Mouse (Mus musculus): Measurements from ENCODE around the gene Plau. TPM values are rescaled to one million over a fixed set of nuclear protein-coding genes. Genes with fewer than 3 reads are reported as not detected.

The Plau gene
- polyA plus RNA-seq, 1 experiment from 2014 or later: 0.72 TPM

- H3K4me3 ChIP-seq (ENCODE audit: low read depth, low read length): no peak overlapping the region
- 69% methylated on average over 7 of the region's 7 CpGs for WGBS
- no peak overlapping the region for H3K4me2 ChIP-seq (ENCODE audit: low read length)
- no peaks in the 10 kb centered on the region for H3K36me3 ChIP-seq (ENCODE audit: control insufficient read depth, insufficient read depth, low read length)
- H3K4me1 ChIP-seq (ENCODE audit: control insufficient read depth, insufficient read depth, low read length): peaks cover 3% of the 10 kb centered on the region; the same call in 1 of the 2 replicates
- H3K9me3 ChIP-seq (replicated peaks; ENCODE audit: control insufficient read depth, low read length, poor library complexity, severe bottlenecking): no peaks in the 10 kb centered on the region
- H3K27ac ChIP-seq (ENCODE audit: low read length): no peak overlapping the region
- H3K27me3 ChIP-seq (ENCODE audit: control insufficient read depth, insufficient read depth, low read depth, low read length): no peaks in the 10 kb centered on the region
- H3K9ac ChIP-seq (ENCODE audit: low read depth, low read length): no peak overlapping the region
- ATAC-seq: no peak
These were observed 2.3 kb upstream of the Plau start for GRCm38 (mm10) chr14:20834136-20834535.

GRCm38 (mm10) chr14:20836905-20837376, 481 bp downstream of the Plau start:
- ATAC-seq: peak; percentile 21; the same call in 1 of the 2 replicates
- Histone ChIP-seq H3K4me1 (ENCODE audit: control insufficient read depth, insufficient read depth, low read length) (peaks cover 3% of the 10 kb centered on the region; the same call in 1 of the 2 replicates), H3K27me3 (ENCODE audit: control insufficient read depth, insufficient read depth, low read depth, low read length) (no peaks in the 10 kb centered on the region), H3K4me2 (ENCODE audit: low read length) (peak overlapping the region; percentile 96), H3K9ac (ENCODE audit: low read depth, low read length) (peak overlapping the region; percentile 68), H3K4me3 (ENCODE audit: low read depth, low read length) (peak overlapping the region; percentile 48), H3K27ac (ENCODE audit: low read length) (no peak overlapping the region), H3K36me3 (ENCODE audit: control insufficient read depth, insufficient read depth, low read length) (no peaks in the 10 kb centered on the region), H3K9me3 (replicated peaks; ENCODE audit: control insufficient read depth, low read length, poor library complexity, severe bottlenecking) (no peaks in the 10 kb centered on the region)
- WGBS: 6% methylated on average over 10 of the region's 10 CpGs

GRCm38 (mm10) chr14:20837681-20838080, 1.2 kb downstream of the Plau start:
- H3K4me3 ChIP-seq (ENCODE audit: low read depth, low read length): no peak overlapping the region
- no peak overlapping the region for H3K27ac ChIP-seq (ENCODE audit: low read length)
- ATAC-seq: no peak
- H3K9ac ChIP-seq (ENCODE audit: low read depth, low read length): no peak overlapping the region
- no peaks in the 10 kb centered on the region for H3K36me3 ChIP-seq (ENCODE audit: control insufficient read depth, insufficient read depth, low read length)
- H3K27me3 ChIP-seq (ENCODE audit: control insufficient read depth, insufficient read depth, low read depth, low read length): no peaks in the 10 kb centered on the region
- no peaks in the 10 kb centered on the region for H3K9me3 ChIP-seq (replicated peaks; ENCODE audit: control insufficient read depth, low read length, poor library complexity, severe bottlenecking)
- 74% methylated on average over 7 of the region's 7 CpGs for WGBS
- peaks cover 3% of the 10 kb centered on the region; the same call in 1 of the 2 replicates for H3K4me1 ChIP-seq (ENCODE audit: control insufficient read depth, insufficient read depth, low read length)
- no peak overlapping the region for H3K4me2 ChIP-seq (ENCODE audit: low read length)

GRCm38 (mm10) chr14:20841526-20841925, 5.1 kb downstream of the Plau start:
- Histone ChIP-seq H3K4me2 (ENCODE audit: low read length) (no peak overlapping the region), H3K27ac (ENCODE audit: low read length) (no peak overlapping the region), H3K27me3 (ENCODE audit: control insufficient read depth, insufficient read depth, low read depth, low read length) (no peaks in the 10 kb centered on the region), H3K4me3 (ENCODE audit: low read depth, low read length) (no peak overlapping the region), H3K4me1 (ENCODE audit: control insufficient read depth, insufficient read depth, low read length) (no peaks in the 10 kb centered on the region; the same call in 1 of the 2 replicates), H3K9me3 (replicated peaks; ENCODE audit: control insufficient read depth, low read length, poor library complexity, severe bottlenecking) (no peaks in the 10 kb centered on the region), H3K36me3 (ENCODE audit: control insufficient read depth, insufficient read depth, low read length) (no peaks in the 10 kb centered on the region), H3K9ac (ENCODE audit: low read depth, low read length) (no peak overlapping the region)
- no peak for ATAC-seq
- 74% methylated on average over 2 of the region's 2 CpGs for WGBS

- Histone ChIP-seq H3K9ac (ENCODE audit: low read depth, low read length) (no peak overlapping the region), H3K9me3 (replicated peaks; ENCODE audit: control insufficient read depth, low read length, poor library complexity, severe bottlenecking) (no peaks in the 10 kb centered on the region), H3K4me3 (ENCODE audit: low read depth, low read length) (no peak overlapping the region), H3K27ac (ENCODE audit: low read length) (no peak overlapping the region), H3K4me2 (ENCODE audit: low read length) (no peak overlapping the region), H3K4me1 (ENCODE audit: control insufficient read depth, insufficient read depth, low read length) (no peaks in the 10 kb centered on the region), H3K36me3 (ENCODE audit: control insufficient read depth, insufficient read depth, low read length) (no peaks in the 10 kb centered on the region), H3K27me3 (ENCODE audit: control insufficient read depth, insufficient read depth, low read depth, low read length) (no peaks in the 10 kb centered on the region)
- ATAC-seq: no peak
- WGBS: 84% methylated on average over 3 of the region's 3 CpGs
These were observed 6.2 kb downstream of the Plau start for GRCm38 (mm10) chr14:20842629-20843028.

GRCm38 (mm10) chr14:20844126-20844525, 7.7 kb downstream of the Plau start:
- no peak overlapping the region for H3K4me3 ChIP-seq (ENCODE audit: low read depth, low read length)
- no peaks in the 10 kb centered on the region for H3K36me3 ChIP-seq (ENCODE audit: control insufficient read depth, insufficient read depth, low read length)
- no peak overlapping the region for H3K27ac ChIP-seq (ENCODE audit: low read length)
- ATAC-seq: no peak
- H3K27me3 ChIP-seq (ENCODE audit: control insufficient read depth, insufficient read depth, low read depth, low read length): no peaks in the 10 kb centered on the region
- no peak overlapping the region for H3K4me2 ChIP-seq (ENCODE audit: low read length)
- WGBS: 94% methylated on average over 6 of the region's 6 CpGs
- no peaks in the 10 kb centered on the region for H3K4me1 ChIP-seq (ENCODE audit: control insufficient read depth, insufficient read depth, low read length)
- no peak overlapping the region for H3K9ac ChIP-seq (ENCODE audit: low read depth, low read length)
- no peaks in the 10 kb centered on the region for H3K9me3 ChIP-seq (replicated peaks; ENCODE audit: control insufficient read depth, low read length, poor library complexity, severe bottlenecking)

- Histone ChIP-seq H3K4me2 (ENCODE audit: low read length) (no peak overlapping the region), H3K4me3 (ENCODE audit: low read depth, low read length) (no peak overlapping the region), H3K4me1 (ENCODE audit: control insufficient read depth, insufficient read depth, low read length) (no peaks in the 10 kb centered on the region), H3K36me3 (ENCODE audit: control insufficient read depth, insufficient read depth, low read length) (no peaks in the 10 kb centered on the region), H3K9ac (ENCODE audit: low read depth, low read length) (no peak overlapping the region), H3K27me3 (ENCODE audit: control insufficient read depth, insufficient read depth, low read depth, low read length) (no peaks in the 10 kb centered on the region), H3K9me3 (replicated peaks; ENCODE audit: control insufficient read depth, low read length, poor library complexity, severe bottlenecking) (no peaks in the 10 kb centered on the region), H3K27ac (ENCODE audit: low read length) (no peak overlapping the region)
- no peak for ATAC-seq
- WGBS: 90% methylated on average over 10 of the region's 10 CpGs
These were observed 8.5 kb downstream of the Plau start for GRCm38 (mm10) chr14:20844671-20845576.

- Histone ChIP-seq H3K4me2 (ENCODE audit: low read length) (no peak overlapping the region), H3K27ac (ENCODE audit: low read length) (no peak overlapping the region), H3K4me3 (ENCODE audit: low read depth, low read length) (no peak overlapping the region), H3K9ac (ENCODE audit: low read depth, low read length) (no peak overlapping the region), H3K36me3 (ENCODE audit: control insufficient read depth, insufficient read depth, low read length) (no peaks in the 10 kb centered on the region), H3K27me3 (ENCODE audit: control insufficient read depth, insufficient read depth, low read depth, low read length) (no peaks in the 10 kb centered on the region), H3K9me3 (replicated peaks; ENCODE audit: control insufficient read depth, low read length, poor library complexity, severe bottlenecking) (no peaks in the 10 kb centered on the region), H3K4me1 (ENCODE audit: control insufficient read depth, insufficient read depth, low read length) (no peaks in the 10 kb centered on the region)
- no peak for ATAC-seq
- 77% methylated on average over 9 of the region's 9 CpGs for WGBS
These were observed 9.2 kb downstream of the Plau start for GRCm38 (mm10) chr14:20845577-20846088.

GRCm38 (mm10) chr14:20846214-20846613, 9.8 kb downstream of the Plau start:
- Histone ChIP-seq H3K36me3 (ENCODE audit: control insufficient read depth, insufficient read depth, low read length) (no peaks in the 10 kb centered on the region), H3K27me3 (ENCODE audit: control insufficient read depth, insufficient read depth, low read depth, low read length) (no peaks in the 10 kb centered on the region), H3K9me3 (replicated peaks; ENCODE audit: control insufficient read depth, low read length, poor library complexity, severe bottlenecking) (no peaks in the 10 kb centered on the region), H3K27ac (ENCODE audit: low read length) (no peak overlapping the region), H3K9ac (ENCODE audit: low read depth, low read length) (no peak overlapping the region), H3K4me1 (ENCODE audit: control insufficient read depth, insufficient read depth, low read length) (no peaks in the 10 kb centered on the region), H3K4me3 (ENCODE audit: low read depth, low read length) (no peak overlapping the region), H3K4me2 (ENCODE audit: low read length) (no peak overlapping the region)
- ATAC-seq: no peak
- WGBS: 80% methylated on average over 7 of the region's 7 CpGs
